Mouse (Mus musculus) intestine, embryonic 16.5 days (tissue): Measurements from ENCODE around the gene Hoxa9. TPM values are rescaled to one million over a fixed set of nuclear protein-coding genes. Genes with fewer than 3 reads are reported as not detected.
A peak's percentile ranks its signal among the peaks of the same experiment; 100 is the strongest.

Source experiments
- ATAC-seq: fragments of 200-750 bp; cut with Nextera tagmentation; 2 replicates; pipeline ENCODE4 v1.8.0; 2017; ENCODE audit warnings: moderate TSS enrichment, moderate library complexity
- H3K27ac ChIP-seq: fragments of 300-500 bp; sonication (generic); 2 replicates; pipeline ENCODE4 v1.5.1; 2014; ENCODE audit warnings: mild to moderate bottlenecking, low read length
- H3K27me3 ChIP-seq: fragments of 300-500 bp; sonication (generic); replicated peaks from 2 replicates; pipeline ENCODE4 v1.6.1; 2014; ENCODE audit warnings: low read length, control low read depth, mixed read lengths; ENCODE audit not compliant: control insufficient read depth, insufficient read depth
- H3K36me3 ChIP-seq: fragments of 300-500 bp; sonication (generic); 2 replicates; pipeline ENCODE4 v1.6.1; 2014; ENCODE audit warnings: low read length, control low read depth; ENCODE audit not compliant: control insufficient read depth, insufficient read depth
- H3K4me1 ChIP-seq: fragments of 300-500 bp; sonication (generic); 2 replicates; pipeline ENCODE4 v1.6.1; 2014; ENCODE audit warnings: low read length, control low read depth, mixed read lengths; ENCODE audit not compliant: control insufficient read depth, insufficient read depth
- H3K4me2 ChIP-seq: fragments of 300-500 bp; sonication (generic); 2 replicates; pipeline ENCODE4 v1.6.1; 2014; ENCODE audit warnings: low read depth, low read length, control low read depth
- H3K4me3 ChIP-seq: fragments of 300-500 bp; sonication (generic); 2 replicates; pipeline ENCODE4 v1.5.1; 2014; ENCODE audit warnings: mild to moderate bottlenecking, low read length
- H3K9ac ChIP-seq: fragments of 300-500 bp; sonication (generic); 2 replicates; pipeline ENCODE4 v1.6.1; 2014; ENCODE audit warnings: low read depth, low read length
- H3K9me3 ChIP-seq: fragments of 300-500 bp; sonication (generic); 2 replicates; pipeline ENCODE4 v1.6.1; 2016; ENCODE audit warnings: low read length, control low read depth; ENCODE audit not compliant: control insufficient read depth
- WGBS: fragments of 180-500 bp; shearing (Covaris S2); extraction: QIAGEN DNeasy Blood & Tissue Kit; methylation state at CpG from one replicate; pipeline ENCODE4 v1.1.7; 2014; 5-methylcytosine and 5-hydroxymethylcytosine counted together
- polyA plus RNA-seq: library from polyadenylated mRNA; unstranded; fragments of >200 nt; fragmentation: Nextera tagmentation; extraction: Ambion mirVana; gene quantifications from 2 replicates; pipeline ENCODE4 v1.2.1, GENCODE M21; 2015

The Hoxa9 gene
- polyA plus RNA-seq, 1 experiment from 2014 or later = 3.2 TPM

GRCm38 (mm10) chr6:52190906-52191810 lies 39.7 kb downstream of the Hoxa9 start, which contains the start of gene Hoxa4:
Hoxa4 (minus strand) TSS chr6:52191753.
- peak within 1 kb of the TSS; percentile 95 for H3K4me2 ChIP-seq
- peak within 1 kb of the TSS; percentile 89 for H3K9ac ChIP-seq
- peak; percentile 49 for ATAC-seq
- under 1% methylated on average over 76 of the region's 102 CpGs for WGBS
- peak within 1 kb of the TSS; percentile 93 for H3K27ac ChIP-seq
- H3K36me3 ChIP-seq = no peaks in the 10 kb centered on the region
- peaks cover 36% of the 10 kb centered on the region for H3K4me1 ChIP-seq
- H3K9me3 ChIP-seq = no peaks in the 10 kb centered on the region
- peak within 1 kb of the TSS; percentile 70 for H3K4me3 ChIP-seq
- no peaks in the 10 kb centered on the region; the same call in 1 of the 2 replicates for H3K27me3 ChIP-seq

GRCm38 (mm10) chr6:52190410-52190809 lies 40.5 kb downstream of the Hoxa9 start:
- Histone ChIP-seq H3K27me3 (no peaks in the 10 kb centered on the region), H3K4me2 (peak overlapping the region; percentile 95), H3K4me3 (peak overlapping the region; percentile 70), H3K9ac (peak overlapping the region; percentile 89), H3K4me1 (peaks cover 40% of the 10 kb centered on the region), H3K27ac (peak overlapping the region; percentile 93), H3K9me3 (no peaks in the 10 kb centered on the region), H3K36me3 (no peaks in the 10 kb centered on the region)
- WGBS = 9% methylated on average over 23 of the region's 23 CpGs
- ATAC-seq = 0 out of 2 replicates have a peak, but pooled peaks have one; percentile 2

GRCm38 (mm10) chr6:52189909-52190308 lies 41.0 kb downstream of the Hoxa9 start:
- no peak for ATAC-seq
- H3K4me1 ChIP-seq = peaks cover 41% of the 10 kb centered on the region
- H3K36me3 ChIP-seq = no peaks in the 10 kb centered on the region
- H3K9me3 ChIP-seq = no peaks in the 10 kb centered on the region
- peak overlapping the region; percentile 70 for H3K4me3 ChIP-seq
- H3K27me3 ChIP-seq = no peaks in the 10 kb centered on the region
- H3K4me2 ChIP-seq = peak overlapping the region; percentile 95
- H3K27ac ChIP-seq = peak overlapping the region; percentile 93
- H3K9ac ChIP-seq = peak overlapping the region; percentile 89
- WGBS = 33% methylated on average over 8 of the region's 8 CpGs

- Histone ChIP-seq H3K4me2 (peak overlapping the region; percentile 16; the same call in 1 of the 2 replicates), H3K36me3 (no peaks in the 10 kb centered on the region), H3K4me3 (peak overlapping the region; percentile 0; the same call in 1 of the 2 replicates), H3K27me3 (no peaks in the 10 kb centered on the region), H3K27ac (peak overlapping the region; percentile 93), H3K4me1 (peaks cover 41% of the 10 kb centered on the region), H3K9ac (peak overlapping the region; percentile 25; the same call in 1 of the 2 replicates), H3K9me3 (no peaks in the 10 kb centered on the region)
- no peak for ATAC-seq
- 36% methylated on average over 5 of the region's 5 CpGs for WGBS
Measured at GRCm38 (mm10) chr6:52189172-52189591, 41.7 kb downstream of the Hoxa9 start.

DNA sequence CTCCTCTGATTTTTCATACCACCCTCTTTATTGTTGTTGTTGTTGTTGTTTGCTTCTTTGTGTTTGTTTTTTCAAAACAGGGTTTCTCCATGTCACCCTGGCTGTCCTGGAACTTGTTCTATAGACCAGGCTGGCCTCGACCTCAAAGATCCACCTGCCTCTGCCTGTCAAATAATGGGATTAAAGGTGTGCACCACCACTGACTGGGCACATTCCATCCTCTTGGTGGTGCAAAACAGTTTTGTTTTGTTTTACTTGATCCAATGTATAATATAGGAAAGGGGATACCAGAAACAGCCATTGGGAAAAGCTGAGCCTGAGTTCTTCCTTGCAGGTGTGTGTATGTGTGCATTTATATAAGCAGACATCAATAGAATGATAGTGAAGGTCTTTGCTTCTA lies 44.4 kb downstream of the Hoxa9 start:
- 55% methylated on average over 1 of the region's 1 CpGs for WGBS
- peaks cover 51% of the 10 kb centered on the region for H3K4me1 ChIP-seq

DNA sequence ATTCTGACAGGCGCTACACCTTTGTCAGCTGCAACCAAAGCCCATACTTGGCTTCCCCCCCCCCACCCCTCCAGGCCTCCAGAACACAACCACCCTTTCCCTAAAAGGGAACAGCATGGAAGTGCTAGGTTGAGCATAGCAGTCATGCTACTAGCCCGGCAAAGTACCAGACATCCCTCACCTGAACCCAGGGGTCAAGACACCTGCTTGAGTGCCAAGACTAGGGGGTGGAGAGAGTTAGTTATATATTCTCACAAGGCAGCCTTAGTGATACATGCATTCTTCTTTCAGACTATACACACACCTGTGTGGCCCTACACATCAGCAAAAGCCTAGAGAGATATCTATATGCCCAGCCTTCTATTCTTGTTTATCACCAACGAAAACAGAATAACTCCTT lies 45.1 kb downstream of the Hoxa9 start:
- Histone ChIP-seq H3K4me1 (peaks cover 57% of the 10 kb centered on the region), H3K4me3 (no peak overlapping the region), H3K36me3 (no peaks in the 10 kb centered on the region), H3K27ac (no peak overlapping the region; the same call in 1 of the 2 replicates), H3K9ac (peak overlapping the region; percentile 41; the same call in 1 of the 2 replicates), H3K9me3 (no peaks in the 10 kb centered on the region), H3K27me3 (peaks cover 6% of the 10 kb centered on the region), H3K4me2 (peak overlapping the region; percentile 44; the same call in 1 of the 2 replicates)
- ATAC-seq = no peak
- WGBS = 40% methylated on average over 3 of the region's 3 CpGs

More for the DNA sequence above, 44.4 kb downstream of the Hoxa9 start:
- no peak overlapping the region for H3K4me2 ChIP-seq
- no peaks in the 10 kb centered on the region for H3K9me3 ChIP-seq
- no peak overlapping the region for H3K27ac ChIP-seq
- H3K9ac ChIP-seq = no peak overlapping the region
- H3K27me3 ChIP-seq = peaks cover 2% of the 10 kb centered on the region; the same call in 1 of the 2 replicates
- no peak for ATAC-seq
- no peak overlapping the region for H3K4me3 ChIP-seq
- no peaks in the 10 kb centered on the region for H3K36me3 ChIP-seq

DNA sequence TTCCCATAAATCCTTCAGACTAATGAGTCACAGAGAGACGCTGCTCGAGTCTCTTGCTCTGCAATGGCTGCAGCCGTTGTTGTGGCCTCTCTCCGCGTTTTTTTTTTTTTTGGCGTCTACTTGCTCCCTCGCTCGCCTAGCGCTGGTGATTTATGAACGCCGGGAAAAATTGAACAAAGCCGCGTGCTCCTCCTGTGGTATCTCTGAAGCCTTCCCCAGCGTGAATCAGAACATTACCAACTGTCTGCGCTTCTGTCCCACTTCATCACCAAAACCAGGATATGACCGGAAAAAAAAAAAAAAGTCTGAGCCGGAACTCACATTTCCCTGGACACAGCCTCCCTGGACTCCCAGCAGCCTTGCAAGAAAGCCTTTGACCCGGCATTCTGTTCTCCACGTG lies 45.7 kb downstream of the Hoxa9 start:
- H3K27ac ChIP-seq = peak overlapping the region; percentile 86; the same call in 1 of the 2 replicates
- peaks cover 59% of the 10 kb centered on the region for H3K4me1 ChIP-seq
- 7% methylated on average over 19 of the region's 19 CpGs for WGBS
- peak overlapping the region; percentile 44 for H3K4me2 ChIP-seq
- H3K9ac ChIP-seq = peak overlapping the region; percentile 41
- peak overlapping the region; percentile 20 for H3K4me3 ChIP-seq
- H3K36me3 ChIP-seq = no peaks in the 10 kb centered on the region
- ATAC-seq = no peak
- H3K27me3 ChIP-seq = peaks cover 6% of the 10 kb centered on the region
- no peaks in the 10 kb centered on the region for H3K9me3 ChIP-seq

- peak overlapping the region; percentile 44 for H3K4me2 ChIP-seq
- H3K27me3 ChIP-seq = peaks cover 6% of the 10 kb centered on the region
- no peaks in the 10 kb centered on the region for H3K9me3 ChIP-seq
- no peak overlapping the region for H3K4me3 ChIP-seq
- 39% methylated on average over 6 of the region's 6 CpGs for WGBS
- H3K36me3 ChIP-seq = no peaks in the 10 kb centered on the region
- H3K4me1 ChIP-seq = peaks cover 54% of the 10 kb centered on the region
- no peak for ATAC-seq
- H3K9ac ChIP-seq = no peak overlapping the region
- peak overlapping the region; percentile 86 for H3K27ac ChIP-seq
Measured at GRCm38 (mm10) chr6:52184668-52185067, 46.2 kb downstream of the Hoxa9 start.

DNA sequence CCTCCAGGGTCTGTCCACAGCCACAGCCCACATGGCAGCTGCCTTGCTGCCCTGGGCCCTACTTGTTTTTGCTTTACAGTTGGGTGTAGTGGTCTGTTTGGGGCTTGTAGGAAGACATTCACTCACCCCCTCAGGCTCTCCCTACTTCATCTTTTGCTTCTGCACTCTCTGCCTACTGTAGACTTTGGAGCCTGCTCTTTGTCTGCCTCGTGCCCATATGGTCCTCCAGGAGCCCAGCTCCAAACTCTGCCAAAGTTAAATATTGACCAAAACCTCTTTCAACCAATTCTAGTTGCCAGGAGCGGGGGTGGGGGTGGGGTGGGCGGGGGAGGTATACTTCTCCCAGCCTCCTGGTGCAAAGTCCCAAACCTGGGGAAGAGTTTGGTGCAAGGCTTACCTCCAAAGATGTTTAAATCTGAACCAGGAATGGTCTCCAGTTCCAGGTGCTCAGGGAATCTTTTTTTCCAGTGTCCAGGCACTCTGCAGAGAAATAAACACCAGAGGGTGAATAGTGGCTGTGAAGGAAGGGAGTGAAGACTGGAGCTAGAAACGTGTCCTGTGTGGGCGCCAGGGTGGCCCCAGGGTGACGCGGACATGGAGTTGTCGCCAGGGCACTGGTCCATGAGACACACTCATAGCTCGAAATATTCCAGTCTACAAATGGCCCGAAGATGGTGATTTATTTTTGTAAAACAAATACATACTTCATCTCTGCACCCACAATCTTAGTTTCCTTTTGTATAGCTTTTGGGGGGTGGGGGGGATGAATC lies 47.4 kb downstream of the Hoxa9 start:
- peak overlapping the region; percentile 13; the same call in 1 of the 2 replicates for H3K4me3 ChIP-seq
- H3K27me3 ChIP-seq = peaks cover 8% of the 10 kb centered on the region
- H3K36me3 ChIP-seq = no peaks in the 10 kb centered on the region
- H3K4me2 ChIP-seq = peak overlapping the region; percentile 43
- ATAC-seq = peak; percentile 63
- H3K9me3 ChIP-seq = no peaks in the 10 kb centered on the region
- H3K27ac ChIP-seq = peak overlapping the region; percentile 86
- H3K4me1 ChIP-seq = peaks cover 50% of the 10 kb centered on the region
- peak overlapping the region; percentile 53 for H3K9ac ChIP-seq
- WGBS = 18% methylated on average over 10 of the region's 10 CpGs
